Mouse (Mus musculus): ENCODE measurements around the gene Tekt5. TPM values are rescaled to one million over a fixed set of nuclear protein-coding genes. Genes with fewer than 3 reads are reported as not detected.

The Tekt5 gene
- polyA plus RNA-seq, 1 experiment from 2014 or later = 2.1 TPM

- H3K9me3 ChIP-seq = no peaks in the 10 kb centered on the region
- WGBS = 82% methylated on average over 10 of the region's 10 CpGs
- 0 out of 2 replicates have a peak, but pooled peaks have one; percentile 24 for ATAC-seq
Observed at GRCm38 (mm10) chr16:10349876-10350275, 45.4 kb downstream of the Tekt5 start.

GRCm38 (mm10) chr16:10349436-10349835 lies 45.9 kb downstream of the Tekt5 start:
- no peak overlapping the region for H3K9ac ChIP-seq (replicated peaks)
- no peak overlapping the region for H3K4me3 ChIP-seq (replicated peaks)
- no peaks in the 10 kb centered on the region for H3K9me3 ChIP-seq
- ATAC-seq = no peak
- H3K27ac ChIP-seq = no peak overlapping the region
- WGBS = 82% methylated on average over 5 of the region's 5 CpGs
- 0 out of 2 replicates have a peak, but pooled peaks cover 6% of the 10 kb centered on the region for H3K4me1 ChIP-seq (replicated peaks)
- H3K4me2 ChIP-seq (replicated peaks) = no peak overlapping the region
- no peaks in the 10 kb centered on the region for H3K36me3 ChIP-seq
- no peaks in the 10 kb centered on the region for H3K27me3 ChIP-seq

More at GRCm38 (mm10) chr16:10349876-10350275, 45.4 kb downstream of the Tekt5 start:
- H3K4me3 ChIP-seq (replicated peaks) = no peak overlapping the region
- H3K36me3 ChIP-seq = no peaks in the 10 kb centered on the region
- no peak overlapping the region for H3K9ac ChIP-seq (replicated peaks)
- H3K27ac ChIP-seq = no peak overlapping the region
- H3K4me2 ChIP-seq (replicated peaks) = no peak overlapping the region
- H3K4me1 ChIP-seq (replicated peaks) = 0 out of 2 replicates have a peak, but pooled peaks cover 3% of the 10 kb centered on the region
- H3K27me3 ChIP-seq = no peaks in the 10 kb centered on the region

GRCm38 (mm10) chr16:10347551-10347950 lies 47.7 kb downstream of the Tekt5 start:
- Histone ChIP-seq H3K9me3 (no peaks in the 10 kb centered on the region), H3K4me1 (replicated peaks) (0 out of 2 replicates have a peak, but pooled peaks cover 6% of the 10 kb centered on the region), H3K9ac (replicated peaks) (no peak overlapping the region), H3K4me2 (replicated peaks) (no peak overlapping the region), H3K4me3 (replicated peaks) (no peak overlapping the region), H3K27me3 (no peaks in the 10 kb centered on the region), H3K36me3 (no peaks in the 10 kb centered on the region), H3K27ac (no peak overlapping the region)
- WGBS = 92% methylated on average over 7 of the region's 7 CpGs
- ATAC-seq = no peak

- Histone ChIP-seq H3K27ac (no peak overlapping the region), H3K4me3 (replicated peaks) (no peak overlapping the region), H3K4me1 (replicated peaks) (0 out of 2 replicates have a peak, but pooled peaks cover 6% of the 10 kb centered on the region), H3K36me3 (no peaks in the 10 kb centered on the region), H3K9me3 (no peaks in the 10 kb centered on the region), H3K9ac (replicated peaks) (no peak overlapping the region), H3K4me2 (replicated peaks) (no peak overlapping the region), H3K27me3 (no peaks in the 10 kb centered on the region)
- 75% methylated on average over 4 of the region's 4 CpGs for WGBS
- ATAC-seq = no peak
Observed at GRCm38 (mm10) chr16:10341110-10341509, 54.2 kb downstream of the Tekt5 start.

GRCm38 (mm10) chr16:10339930-10340329 lies 55.4 kb downstream of the Tekt5 start:
- WGBS = 94% methylated on average over 10 of the region's 10 CpGs
- no peaks in the 10 kb centered on the region for H3K9me3 ChIP-seq
- H3K4me2 ChIP-seq (replicated peaks) = no peak overlapping the region
- no peak overlapping the region for H3K4me3 ChIP-seq (replicated peaks)
- H3K36me3 ChIP-seq = no peaks in the 10 kb centered on the region
- no peak overlapping the region for H3K9ac ChIP-seq (replicated peaks)
- no peak for ATAC-seq
- H3K27ac ChIP-seq = no peak overlapping the region
- H3K4me1 ChIP-seq (replicated peaks) = 0 out of 2 replicates have a peak, but pooled peaks cover 3% of the 10 kb centered on the region
- no peaks in the 10 kb centered on the region for H3K27me3 ChIP-seq

GRCm38 (mm10) chr16:10338601-10339000 lies 56.7 kb downstream of the Tekt5 start:
- Histone ChIP-seq H3K9ac (replicated peaks) (no peak overlapping the region), H3K9me3 (no peaks in the 10 kb centered on the region), H3K4me2 (replicated peaks) (no peak overlapping the region), H3K36me3 (no peaks in the 10 kb centered on the region), H3K27me3 (no peaks in the 10 kb centered on the region), H3K4me1 (replicated peaks) (no peaks in the 10 kb centered on the region), H3K27ac (no peak overlapping the region), H3K4me3 (replicated peaks) (no peak overlapping the region)
- WGBS = 92% methylated on average over 5 of the region's 5 CpGs
- no peak for ATAC-seq

- Histone ChIP-seq H3K9ac (replicated peaks) (no peak overlapping the region), H3K36me3 (no peaks in the 10 kb centered on the region), H3K4me1 (replicated peaks) (no peaks in the 10 kb centered on the region), H3K27me3 (no peaks in the 10 kb centered on the region), H3K27ac (no peak overlapping the region), H3K9me3 (no peaks in the 10 kb centered on the region), H3K4me3 (replicated peaks) (no peak overlapping the region), H3K4me2 (replicated peaks) (no peak overlapping the region)
- WGBS = 87% methylated on average over 13 of the region's 13 CpGs
- ATAC-seq = no peak
Observed at GRCm38 (mm10) chr16:10337422-10338197, 57.7 kb downstream of the Tekt5 start.

- Histone ChIP-seq H3K36me3 (no peaks in the 10 kb centered on the region), H3K4me2 (replicated peaks) (no peak overlapping the region), H3K4me1 (replicated peaks) (no peaks in the 10 kb centered on the region), H3K27me3 (no peaks in the 10 kb centered on the region), H3K27ac (no peak overlapping the region), H3K9me3 (no peaks in the 10 kb centered on the region), H3K9ac (replicated peaks) (no peak overlapping the region), H3K4me3 (replicated peaks) (no peak overlapping the region)
- 91% methylated on average over 19 of the region's 19 CpGs for WGBS
- ATAC-seq = no peak
Observed at GRCm38 (mm10) chr16:10336454-10337421, 58.6 kb downstream of the Tekt5 start.

- Histone ChIP-seq H3K4me2 (replicated peaks) (no peak overlapping the region), H3K36me3 (no peaks in the 10 kb centered on the region), H3K4me3 (replicated peaks) (no peak overlapping the region), H3K27me3 (no peaks in the 10 kb centered on the region), H3K9me3 (no peaks in the 10 kb centered on the region), H3K9ac (replicated peaks) (no peak overlapping the region), H3K4me1 (replicated peaks) (no peaks in the 10 kb centered on the region), H3K27ac (no peak overlapping the region)
- 91% methylated on average over 2 of the region's 2 CpGs for whole genome bisulfite sequencing
- ATAC-seq = no peak
Observed at GRCm38 (mm10) chr16:10335953-10336352, 59.3 kb downstream of the Tekt5 start.

GRCm38 (mm10) chr16:10332732-10333131 lies 62.6 kb downstream of the Tekt5 start:
- Histone ChIP-seq H3K27me3 (no peaks in the 10 kb centered on the region), H3K4me2 (replicated peaks) (no peak overlapping the region), H3K36me3 (no peaks in the 10 kb centered on the region), H3K9ac (replicated peaks) (no peak overlapping the region), H3K9me3 (no peaks in the 10 kb centered on the region), H3K4me1 (replicated peaks) (no peaks in the 10 kb centered on the region), H3K27ac (no peak overlapping the region), H3K4me3 (replicated peaks) (no peak overlapping the region)
- no peak for ATAC-seq
- WGBS = 65% methylated on average over 7 of the region's 7 CpGs

GRCm38 (mm10) chr16:10330586-10331495 lies 64.4 kb downstream of the Tekt5 start:
- Histone ChIP-seq H3K9ac (replicated peaks) (no peak overlapping the region), H3K4me1 (replicated peaks) (no peaks in the 10 kb centered on the region), H3K4me2 (replicated peaks) (no peak overlapping the region), H3K27ac (no peak overlapping the region), H3K9me3 (no peaks in the 10 kb centered on the region), H3K36me3 (no peaks in the 10 kb centered on the region), H3K4me3 (replicated peaks) (no peak overlapping the region), H3K27me3 (no peaks in the 10 kb centered on the region)
- ATAC-seq = no peak
- WGBS = 77% methylated on average over 12 of the region's 12 CpGs

All from midbrain, embryonic 13.5 days (tissue).